Mouse (Mus musculus): Measurements from ENCODE around the gene Gnai1.

DNA sequence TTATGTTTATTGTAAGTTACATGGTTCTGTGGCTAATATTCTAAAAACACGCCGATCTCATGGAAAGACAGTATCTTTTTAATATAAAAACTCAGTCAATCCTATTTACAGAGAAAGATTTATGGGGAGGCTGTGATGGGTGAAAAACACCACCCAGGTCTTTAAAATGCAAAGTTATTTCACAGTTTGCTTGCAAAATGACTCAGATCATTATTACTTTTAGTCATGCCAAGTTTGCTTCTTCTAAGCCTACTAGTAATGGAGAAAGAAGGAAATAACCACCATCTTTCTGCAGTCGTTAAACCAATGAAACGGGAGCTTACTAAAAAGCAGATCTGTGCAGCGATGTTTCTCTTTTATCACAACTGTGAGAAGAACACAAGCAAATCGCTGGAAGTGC, 1.4 kb downstream of the Gnai1 start:
- TF ChIP-seq CTCF (IDR thresholded peaks at IDR 0.05; ENCODE audit: low read depth) = no peak
- no peak for TF ChIP-seq EP300 (IDR thresholded peaks at IDR 0.05; ENCODE audit: low read depth)

Data from heart, postnatal 0 days (tissue).